Mouse (Mus musculus) activated CD4-positive, CD25-positive, alpha-beta regulatory T cell, adult 4 months (primary cell): ENCODE results near the gene Atxn7. TPM values are rescaled to one million over a fixed set of nuclear protein-coding genes. Genes with fewer than 3 reads are reported as not detected.

Experiments
- polyA plus RNA-seq, 2 experiments: library from polyadenylated mRNA; unstranded; fragments of 100-300 nt; shearing (Covaris generic); gene quantifications; one replicate each; pipeline ENCODE4 v1.2.1; 2017

The Atxn7 gene
- polyA plus RNA-seq, 2 experiments from 2014 or later = 10.9 to 13.3 TPM

Other genes starting within 250 kb of the Atxn7 start
- gene Gm281, start 47.0 kb upstream of the Atxn7 start, polyA plus RNA-seq = not detected
- gene Thoc7, start 412 bp downstream of the Atxn7 start, polyA plus RNA-seq = 100 to 1,000 TPM; 129 to 167 TPM
- gene Psmd6, start 159.5 kb downstream of the Atxn7 start, polyA plus RNA-seq = 100 to 1,000 TPM; 138 to 151 TPM
- not detected for gene Olfr720, start 225.4 kb downstream of the Atxn7 start, polyA plus RNA-seq